16 mouse cellular contexts compared by ENCODE assay signal in genomic region chr11:117070711-117071110, GRCm38 (mm10).
"Had no signal": no experiment of that assay in that cellular context is flagged by ENCODE, and none has a peak within 500 bp of the region (broad histone marks: within the 10 kb centered on the region; RNA-seq: fewer than 3 reads in every experiment).

No protein-coding gene starts in this region.

- H3K4me1 ChIP-seq: midbrain, embryonic 12.5 days; neural tube, embryonic 12.5 days; stomach, embryonic 15.5 days had no signal

- H3K27me3 ChIP-seq: midbrain, embryonic 15.5 days; neural tube, embryonic 12.5 days; stomach, embryonic 15.5 days had no signal

- DNase-seq: kidney, adult 2 months; kidney, postnatal 10 days; kidney, postnatal 36 days; layer of hippocampus, postnatal 36 days; liver, embryonic 13.5 days; lung, adult 2 months; lung, postnatal 14 days; lung, postnatal 4 days; right cerebral cortex, postnatal 25 days; spleen, adult 18-20 months had no signal

- H3K9me3 ChIP-seq: liver, embryonic 13.5 days; midbrain, embryonic 12.5 days; midbrain, embryonic 15.5 days; neural tube, embryonic 12.5 days; neural tube, embryonic 15.5 days; stomach, embryonic 15.5 days had no signal

- ATAC-seq: midbrain, embryonic 15.5 days had no signal

- H3K4me3 ChIP-seq: left cerebral cortex, adult 2 months; liver, embryonic 13.5 days; midbrain, embryonic 12.5 days; midbrain, embryonic 15.5 days; neural tube, embryonic 12.5 days; neural tube, embryonic 15.5 days; stomach, embryonic 15.5 days had no signal

- H3K27ac ChIP-seq: left cerebral cortex, adult 2 months; liver, embryonic 13.5 days; midbrain, embryonic 12.5 days; midbrain, embryonic 15.5 days; neural tube, embryonic 12.5 days; neural tube, embryonic 15.5 days; stomach, embryonic 15.5 days had no signal

- H3K4me2 ChIP-seq: liver, embryonic 13.5 days; midbrain, embryonic 12.5 days; midbrain, embryonic 15.5 days; neural tube, embryonic 12.5 days; neural tube, embryonic 15.5 days; stomach, embryonic 15.5 days had no signal

- H3K36me3 ChIP-seq: liver, embryonic 13.5 days; midbrain, embryonic 12.5 days; midbrain, embryonic 15.5 days; neural tube, embryonic 12.5 days; neural tube, embryonic 15.5 days; stomach, embryonic 15.5 days had no signal

- H3K9ac ChIP-seq: liver, embryonic 13.5 days; midbrain, embryonic 12.5 days; midbrain, embryonic 15.5 days; neural tube, embryonic 12.5 days; neural tube, embryonic 15.5 days; stomach, embryonic 15.5 days had no signal
